Mouse (Mus musculus) mesoderm, embryonic 11.5 days (tissue): ENCODE results near the gene Rnf20.
"Not testable (repeated sequence)": the region's sequence is repeated elsewhere in the genome, so short reads cannot be mapped to it uniquely, and the experiment has no call there.

Experiments used
- DNase-seq: peaks from one replicate; pipeline ENCODE4 v3.0.0-alpha.2; 2012; ENCODE audit warnings: low read depth, low spot score

Rnf20 gene

GRCm38 (mm10) chr4:49631319-49632138, at the start of gene Rnf20:
Gene Rnf20 (plus strand): TSS chr4:49632006.
- DNase-seq = peak; percentile 96

- no peak for DNase-seq
These were observed 47.6 kb upstream of the Rnf20 start for GRCm38 (mm10) chr4:49583965-49584831.

GRCm38 (mm10) chr4:49585524-49586101, 46.2 kb upstream of the Rnf20 start:
- DNase-seq = no peak

- no peak for DNase-seq
These were observed 45.0 kb upstream of the Rnf20 start for GRCm38 (mm10) chr4:49586811-49587210.

- DNase-seq = no peak
These were observed 41.7 kb upstream of the Rnf20 start for GRCm38 (mm10) chr4:49590152-49590551.

- DNase-seq = peak; percentile 32
These were observed 35.0 kb upstream of the Rnf20 start for GRCm38 (mm10) chr4:49596846-49597182.

GRCm38 (mm10) chr4:49597183-49598100, 34.4 kb upstream of the Rnf20 start, which contains the start of gene Tmem246:
Gene Tmem246 (minus strand): TSS chr4:49597876.
- peak; percentile 73 for DNase-seq

- no peak for DNase-seq
These were observed 28.6 kb upstream of the Rnf20 start for GRCm38 (mm10) chr4:49603161-49603560.

GRCm38 (mm10) chr4:49604016-49604546, 27.7 kb upstream of the Rnf20 start:
- no peak for DNase-seq

GRCm38 (mm10) chr4:49604616-49605015, 27.2 kb upstream of the Rnf20 start:
- DNase-seq = no peak

GRCm38 (mm10) chr4:49605459-49605858, 26.3 kb upstream of the Rnf20 start:
- no peak for DNase-seq

- DNase-seq = no peak
These were observed 14.9 kb upstream of the Rnf20 start for GRCm38 (mm10) chr4:49616924-49617323.

- not testable (repeated sequence) for DNase-seq
These were observed 11.9 kb upstream of the Rnf20 start for GRCm38 (mm10) chr4:49619861-49620260.

- DNase-seq = no peak
These were observed 9.5 kb upstream of the Rnf20 start for GRCm38 (mm10) chr4:49622272-49622671.

- DNase-seq = no peak
These were observed 7.9 kb upstream of the Rnf20 start for GRCm38 (mm10) chr4:49623916-49624315.

GRCm38 (mm10) chr4:49624969-49625368, 6.8 kb upstream of the Rnf20 start:
- not testable (repeated sequence) for DNase-seq

GRCm38 (mm10) chr4:49626973-49627372, 4.8 kb upstream of the Rnf20 start:
- peak; percentile 77 for DNase-seq

GRCm38 (mm10) chr4:49628941-49629340, 2.9 kb upstream of the Rnf20 start:
- DNase-seq = no peak

- DNase-seq = no peak
These were observed 304 bp downstream of the Rnf20 start for GRCm38 (mm10) chr4:49632139-49632481.

- no peak for DNase-seq
These were observed 6.0 kb downstream of the Rnf20 start for GRCm38 (mm10) chr4:49637821-49638220.

- no peak for DNase-seq
These were observed 8.1 kb downstream of the Rnf20 start for GRCm38 (mm10) chr4:49639913-49640312.
